ENCODE assay signal across 12 mouse cellular contexts in genomic region chr11:108780271-108781250, GRCm38 (mm10).
DNase-seq lines count a peak whose midpoint lies in the region; ATAC-seq and TF ChIP-seq lines count a peak whose summit lies in the region.
"Had no signal": no experiment of that assay in that cellular context is flagged by ENCODE, and none has a peak within 500 bp of the region (broad histone marks: within the 10 kb centered on the region; RNA-seq: fewer than 3 reads in every experiment).

No protein-coding gene starts in this region.

- H3K36me3 ChIP-seq in kidney, adult 2 months (ENCODE audit: control insufficient read depth, insufficient read depth, low read length): no peaks in the 10 kb centered on the region
- no peaks in the 10 kb centered on the region for H3K36me3 ChIP-seq in forebrain, embryonic 14.5 days (ENCODE audit: control insufficient read depth, insufficient read depth, low read length)
- H3K36me3 ChIP-seq in midbrain, embryonic 14.5 days (ENCODE audit: control insufficient read depth, insufficient read depth, low read length): no peaks in the 10 kb centered on the region
- H3K36me3 ChIP-seq: liver, embryonic 13.5 days had no signal

- no peaks in the 10 kb centered on the region for H3K9me3 ChIP-seq in forebrain, embryonic 14.5 days (replicated peaks; ENCODE audit: control insufficient read depth, low read length)
- no peaks in the 10 kb centered on the region for H3K9me3 ChIP-seq in midbrain, embryonic 14.5 days (ENCODE audit: control insufficient read depth, low read length)
- H3K9me3 ChIP-seq: liver, embryonic 13.5 days; megakaryocyte, embryonic 14.5 days had no signal

- no peak overlapping the region for H3K27ac ChIP-seq in kidney, adult 2 months (ENCODE audit: insufficient read depth, low read depth, low read length)
- H3K27ac ChIP-seq in forebrain, embryonic 14.5 days (ENCODE audit: low read depth, low read length): 0 out of 2 replicates have a peak overlapping the region, but pooled peaks have one; percentile 2
- 0 out of 2 replicates have a peak overlapping the region, but pooled peaks have one; percentile 45 for H3K27ac ChIP-seq in midbrain, embryonic 14.5 days (replicated peaks; ENCODE audit: low read depth, low read length)
- H3K27ac ChIP-seq: liver, embryonic 13.5 days had no signal

- no peaks in the 10 kb centered on the region; the same call in 1 of the 2 replicates for H3K27me3 ChIP-seq in kidney, adult 2 months (replicated peaks; ENCODE audit: control insufficient read depth, insufficient read depth, low read length)
- no peaks in the 10 kb centered on the region for H3K27me3 ChIP-seq in forebrain, embryonic 14.5 days (replicated peaks; ENCODE audit: control insufficient read depth, insufficient read depth, low read length)
- H3K27me3 ChIP-seq in midbrain, embryonic 14.5 days (ENCODE audit: control insufficient read depth, insufficient read depth, low read length): no peaks in the 10 kb centered on the region
- H3K27me3 ChIP-seq: liver, embryonic 13.5 days; megakaryocyte, embryonic 14.5 days had no signal

- peak; percentile 4 for DNase-seq in kidney, adult 2 months
- no peak for DNase-seq in kidney, postnatal 25 days
- peak; percentile 39 for DNase-seq in adrenal gland, postnatal 14 days
- peak; percentile 55 for DNase-seq in forebrain, embryonic 14.5 days (ENCODE audit: low spot score)
- peak; percentile 44 for DNase-seq in midbrain, embryonic 14.5 days
- no peak for DNase-seq in B cell, adult 2 months
- no peak for DNase-seq in cerebellum, adult 11 months
- DNase-seq: cerebellum, adult 8-10 months; liver, embryonic 13.5 days; right cerebral cortex, postnatal 25 days had no signal

- 68% methylated on average over 15 of the region's 15 CpGs for WGBS in kidney, adult 2 months
- 37% methylated on average over 15 of the region's 15 CpGs for WGBS in forebrain, embryonic 14.5 days
- WGBS in midbrain, embryonic 14.5 days: 60% methylated on average over 15 of the region's 15 CpGs

- ATAC-seq in forebrain, embryonic 14.5 days: peak; percentile 74
- no peak for ATAC-seq in midbrain, embryonic 14.5 days (ENCODE audit: low FRiP score, low TSS enrichment)
- ATAC-seq: intestine, embryonic 16.5 days had no signal

- TF ChIP-seq POLR2A in kidney, adult 2 months (IDR thresholded peaks at IDR 0.05; ENCODE audit: low read depth, low read length): no peak

- no peak overlapping the region for H3K4me3 ChIP-seq in kidney, adult 2 months (ENCODE audit: insufficient read depth, low read depth, low read length)
- no peak overlapping the region for H3K4me3 ChIP-seq in forebrain, embryonic 14.5 days (ENCODE audit: low read depth, low read length)
- no peak overlapping the region for H3K4me3 ChIP-seq in midbrain, embryonic 14.5 days (replicated peaks; ENCODE audit: low read depth, low read length)
- H3K4me3 ChIP-seq: liver, embryonic 13.5 days; megakaryocyte, embryonic 14.5 days had no signal

- no peaks in the 10 kb centered on the region for H3K4me1 ChIP-seq in kidney, adult 2 months (ENCODE audit: control insufficient read depth, insufficient read depth, low read length)
- peaks cover 7% of the 10 kb centered on the region for H3K4me1 ChIP-seq in forebrain, embryonic 14.5 days (ENCODE audit: control insufficient read depth, insufficient read depth, low read length)
- peaks cover 7% of the 10 kb centered on the region; the same call in 1 of the 2 replicates for H3K4me1 ChIP-seq in midbrain, embryonic 14.5 days (ENCODE audit: control insufficient read depth, insufficient read depth, low read length)
- H3K4me1 ChIP-seq: liver, embryonic 13.5 days had no signal

- H3K9ac ChIP-seq in forebrain, embryonic 14.5 days (ENCODE audit: low read length): no peak overlapping the region
- no peak overlapping the region for H3K9ac ChIP-seq in midbrain, embryonic 14.5 days (replicated peaks; ENCODE audit: low read length)
- H3K9ac ChIP-seq: liver, embryonic 13.5 days had no signal

- no peak for TF ChIP-seq CTCF in kidney, adult 2 months (conservative IDR thresholded peaks at IDR 0.05; ENCODE audit: insufficient read depth, insufficient read length, low read depth, low read length)

- no peak overlapping the region for H3K4me2 ChIP-seq in forebrain, embryonic 14.5 days (ENCODE audit: low read length)
- no peak overlapping the region for H3K4me2 ChIP-seq in midbrain, embryonic 14.5 days (ENCODE audit: low read length)
- H3K4me2 ChIP-seq: liver, embryonic 13.5 days had no signal

Comparison
In these comparisons a context has a peak if more than half of its experiments do, and no peak if none do; other contexts are left out.
1. DNase-seq: peak in kidney, adult 2 months (single experiment), adrenal gland, postnatal 14 days (single experiment), forebrain, embryonic 14.5 days (single experiment) and midbrain, embryonic 14.5 days (single experiment); none in kidney, postnatal 25 days (0 of 2), B cell, adult 2 months (0 of 2) and cerebellum, adult 11 months (single experiment).